Mouse (Mus musculus): ENCODE measurements around the gene Krt80.
"Not testable (repeated sequence)": the region's sequence is repeated elsewhere in the genome, so short reads cannot be mapped to it uniquely, and the experiment has no call there.

Gene Krt80

DNA sequence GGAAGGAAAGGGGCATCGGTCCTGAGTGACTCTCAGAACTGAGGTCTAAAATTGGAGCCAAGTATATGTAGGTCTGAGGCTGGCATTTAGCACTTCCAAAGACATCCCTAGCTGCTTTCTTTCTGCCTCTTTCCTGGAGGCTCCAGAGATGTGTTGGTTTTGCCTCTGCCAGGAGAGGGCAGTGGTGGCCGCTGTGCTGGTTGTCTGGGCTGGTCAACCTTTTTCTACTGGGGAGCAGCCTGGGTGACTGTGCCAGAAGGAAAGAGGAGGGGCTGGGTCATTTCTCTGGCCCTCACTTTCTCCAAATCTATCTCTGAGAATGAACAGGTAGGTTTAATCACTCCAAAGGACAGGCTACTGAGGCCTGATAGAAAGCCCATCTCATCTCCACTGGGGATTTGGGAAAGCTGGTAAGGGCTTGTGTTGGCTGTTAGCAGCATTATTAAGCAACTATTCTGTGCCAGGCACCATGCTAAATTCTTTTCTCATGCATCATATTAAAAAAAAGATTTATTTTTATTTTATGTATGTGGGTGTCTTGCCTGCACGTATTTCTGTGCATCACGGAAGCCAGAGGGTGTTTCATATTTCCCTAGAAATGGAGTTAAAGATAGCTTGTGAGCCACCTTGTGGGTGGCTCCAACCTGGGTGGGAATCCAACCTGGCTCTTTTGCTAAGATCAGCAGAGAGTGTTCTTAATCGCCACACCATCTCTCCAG lies 28.0 kb downstream of the Krt80 start:
- peak in 1 of 2 experiments; percentile 39 for DNase-seq (ENCODE audit: low spot score in 2 of 2)

- peak; percentile 74 to 91 for DNase-seq (ENCODE audit: low spot score in 2 of 2)
Measured at GRCm38 (mm10) chr15:101339537-101339936, 30.4 kb downstream of the Krt80 start.

- no peak for DNase-seq (ENCODE audit: low spot score in 2 of 2)
Measured at GRCm38 (mm10) chr15:101338359-101338758, 31.6 kb downstream of the Krt80 start.

DNA sequence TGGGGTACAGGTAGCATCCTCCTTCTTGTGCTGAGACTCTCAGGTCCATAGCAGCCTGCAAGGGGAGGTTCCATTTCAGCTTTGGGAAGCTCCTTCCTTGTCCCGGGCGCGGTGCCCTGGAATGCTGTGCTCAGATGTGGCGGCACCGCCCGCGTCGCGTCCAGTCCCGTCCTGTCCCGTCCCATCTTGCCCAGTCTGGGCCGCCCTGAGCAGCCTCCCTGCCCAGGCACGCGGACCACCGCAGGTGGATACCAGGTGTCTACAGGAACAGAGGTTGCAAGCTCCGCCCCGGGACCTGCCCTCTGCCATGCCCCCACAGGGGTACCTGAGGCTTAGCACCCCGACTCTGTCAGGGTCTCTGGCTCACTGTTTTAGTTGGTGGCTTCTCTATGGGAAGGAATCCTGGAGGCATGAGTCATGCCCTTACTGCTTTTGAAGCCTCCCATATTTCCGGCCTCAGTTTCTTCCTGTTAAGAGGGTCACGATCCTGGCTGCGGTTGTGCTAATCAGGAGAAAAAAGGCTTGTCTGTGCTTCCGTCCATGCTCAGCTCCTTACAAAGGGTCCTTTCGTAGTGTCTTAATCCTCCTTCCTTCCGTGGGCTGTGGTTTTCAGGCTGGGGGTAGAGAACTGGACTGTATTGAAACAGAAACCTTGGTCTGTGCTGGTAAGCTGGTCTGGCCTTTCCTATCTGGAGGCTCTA lies 33.3 kb downstream of the Krt80 start:
- DNase-seq (ENCODE audit: low spot score in 2 of 2) = no peak

- DNase-seq (ENCODE audit: low spot score in 2 of 2) = no peak
Measured at GRCm38 (mm10) chr15:101333648-101334047, 36.3 kb downstream of the Krt80 start.

GRCm38 (mm10) chr15:101333165-101333564 lies 36.8 kb downstream of the Krt80 start:
- no peak for DNase-seq (ENCODE audit: low spot score in 2 of 2)

DNA sequence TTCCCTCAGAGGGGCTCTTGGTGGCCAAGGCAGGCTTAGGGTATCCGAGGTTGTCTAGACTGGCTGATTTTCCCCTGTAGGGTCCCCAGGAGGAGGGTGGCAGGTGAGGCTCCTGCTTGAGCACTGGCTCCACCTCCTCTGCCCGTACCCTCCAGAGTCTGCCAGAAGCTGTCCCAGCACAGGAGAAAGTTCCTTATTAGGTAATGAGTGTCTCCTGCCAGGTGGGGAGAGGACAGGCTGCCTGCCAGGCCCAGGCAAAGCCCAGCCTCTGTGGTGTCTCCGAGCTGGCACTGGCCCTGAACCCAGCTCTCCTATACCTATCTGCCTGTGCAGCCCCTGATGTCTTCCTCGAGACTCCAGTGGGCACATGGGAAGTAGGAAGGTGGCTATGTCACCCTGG lies 37.6 kb downstream of the Krt80 start:
- no peak for DNase-seq (ENCODE audit: low spot score in 2 of 2)

DNA sequence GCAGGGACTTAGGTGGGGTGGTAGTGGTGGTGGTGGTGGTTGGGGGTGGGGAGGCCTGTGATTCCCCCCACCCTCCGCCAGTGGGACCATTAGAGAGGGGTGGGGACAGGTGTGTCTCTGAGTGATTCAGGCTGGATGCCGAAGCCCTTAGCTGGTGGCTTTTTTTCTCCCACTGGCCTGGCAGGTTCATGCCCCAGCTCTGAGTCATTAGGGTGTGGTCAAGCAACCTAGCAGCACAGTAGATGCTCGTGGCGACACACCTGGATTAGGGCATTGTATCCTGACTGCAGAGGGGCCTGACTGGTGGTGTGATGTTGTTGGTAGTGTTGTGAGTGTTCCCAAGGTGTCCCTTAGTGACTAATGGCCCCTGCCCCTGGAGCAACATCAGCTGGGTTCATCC lies 38.9 kb downstream of the Krt80 start:
- DNase-seq (ENCODE audit: low spot score in 2 of 2) = no peak

DNA sequence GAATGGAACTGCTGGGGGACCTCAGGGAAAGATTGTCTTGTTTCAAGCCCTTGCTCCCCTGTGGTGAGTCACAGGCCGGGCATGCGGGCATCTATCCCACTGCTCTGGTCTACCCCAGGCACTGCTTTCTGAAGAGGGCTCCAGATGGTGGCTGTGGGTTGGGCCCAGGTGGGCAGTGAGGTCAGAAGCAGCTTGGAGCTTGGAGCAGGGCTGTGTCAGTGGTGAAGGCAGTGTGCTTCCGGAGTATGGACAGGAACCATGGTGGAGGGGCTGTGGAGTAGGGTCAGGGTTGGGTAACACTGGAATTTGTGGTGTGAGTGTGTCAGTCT lies 40.4 kb downstream of the Krt80 start:
- no peak for DNase-seq (ENCODE audit: low spot score in 2 of 2)

- no peak for DNase-seq (ENCODE audit: low spot score in 2 of 2)
Measured at GRCm38 (mm10) chr15:101328876-101329563, 40.9 kb downstream of the Krt80 start.

DNA sequence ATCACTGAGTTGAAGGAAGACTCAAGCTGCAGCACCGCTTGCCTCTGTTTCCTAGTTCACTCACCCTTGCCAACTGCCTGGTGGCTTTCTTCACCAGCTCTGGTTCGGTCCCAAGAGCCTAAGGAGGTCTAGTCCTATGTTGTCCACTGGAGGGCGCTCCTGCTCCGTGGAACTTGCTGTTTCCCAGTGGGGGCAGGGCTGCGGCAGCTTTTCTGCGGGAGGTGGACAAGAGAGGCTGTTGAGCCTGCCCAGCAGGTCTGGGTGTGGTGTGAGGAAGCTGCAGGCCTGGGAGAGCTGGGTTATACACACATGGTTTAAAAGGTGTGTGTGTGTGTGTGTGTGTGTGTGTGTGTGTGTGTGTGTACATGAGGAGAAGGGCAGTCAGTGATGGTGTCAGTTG lies 42.7 kb downstream of the Krt80 start:
- peak; percentile 74 to 90 for DNase-seq (ENCODE audit: low spot score in 2 of 2)

DNA sequence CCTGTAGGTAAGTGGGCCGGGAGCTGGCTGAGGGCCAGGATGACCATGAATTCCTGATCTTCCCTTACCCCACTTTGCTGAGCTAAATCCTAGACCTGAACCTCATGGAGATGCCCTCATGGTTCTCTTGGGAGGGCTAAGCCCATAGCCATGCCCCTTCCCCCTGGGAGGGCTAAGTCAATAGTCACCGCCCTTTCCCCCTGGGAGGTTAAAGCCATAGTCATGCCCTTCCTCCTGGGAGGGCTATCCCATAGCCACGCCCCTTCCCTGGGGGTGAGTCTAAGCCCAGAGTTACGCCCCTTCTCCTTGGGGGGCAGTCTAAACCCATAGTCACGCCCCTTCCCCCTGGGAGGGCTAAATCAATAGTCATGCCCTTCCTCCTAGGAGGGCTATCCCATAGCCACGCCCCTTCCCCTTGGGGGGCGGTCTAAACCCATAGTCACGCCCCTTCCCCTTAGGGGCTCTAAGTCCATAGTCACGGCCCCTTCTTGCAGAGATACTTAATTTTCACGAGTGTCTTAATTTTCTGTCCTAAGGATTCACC lies 43.9 kb downstream of the Krt80 start:
- no peak for DNase-seq (ENCODE audit: low spot score in 2 of 2)

DNA sequence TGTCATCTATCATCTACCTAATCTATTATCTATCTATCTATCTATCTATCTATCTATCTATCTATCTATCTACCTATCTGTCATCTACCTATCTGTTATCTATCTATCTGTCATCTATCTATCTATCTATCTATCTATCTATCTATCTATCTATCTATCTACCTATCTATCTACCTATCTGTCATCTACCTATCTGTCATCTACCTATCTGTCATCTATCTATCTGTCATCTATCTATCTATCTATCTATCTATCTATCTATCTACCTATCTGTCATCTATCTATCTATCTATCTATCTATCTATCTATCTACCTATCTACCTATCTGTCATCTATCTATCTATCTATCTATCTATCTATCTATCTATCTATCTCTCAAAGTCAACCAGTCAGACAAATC lies 45.6 kb downstream of the Krt80 start:
- not testable (repeated sequence) for DNase-seq (ENCODE audit: low spot score in 2 of 2)

DNA sequence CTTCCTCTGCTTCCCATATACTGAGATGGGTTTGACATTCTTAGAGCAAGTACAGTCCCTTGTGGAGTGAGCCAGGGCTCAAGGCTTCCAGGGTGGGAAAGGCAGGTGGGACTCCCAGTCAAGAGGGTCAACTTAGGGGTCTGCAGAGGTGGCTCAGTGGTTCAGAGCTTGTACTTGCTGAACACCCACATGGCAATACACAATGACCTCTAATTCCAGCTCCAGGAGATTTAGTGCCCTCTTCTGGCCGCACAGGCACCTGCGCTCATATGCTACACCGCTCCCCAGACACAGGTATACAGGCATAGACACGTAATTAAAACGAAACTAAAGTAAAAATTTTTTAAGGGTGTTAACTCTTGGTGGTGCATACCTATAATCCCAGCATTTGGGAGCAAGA lies 46.5 kb downstream of the Krt80 start:
- no peak for DNase-seq (ENCODE audit: low spot score in 2 of 2)

DNA sequence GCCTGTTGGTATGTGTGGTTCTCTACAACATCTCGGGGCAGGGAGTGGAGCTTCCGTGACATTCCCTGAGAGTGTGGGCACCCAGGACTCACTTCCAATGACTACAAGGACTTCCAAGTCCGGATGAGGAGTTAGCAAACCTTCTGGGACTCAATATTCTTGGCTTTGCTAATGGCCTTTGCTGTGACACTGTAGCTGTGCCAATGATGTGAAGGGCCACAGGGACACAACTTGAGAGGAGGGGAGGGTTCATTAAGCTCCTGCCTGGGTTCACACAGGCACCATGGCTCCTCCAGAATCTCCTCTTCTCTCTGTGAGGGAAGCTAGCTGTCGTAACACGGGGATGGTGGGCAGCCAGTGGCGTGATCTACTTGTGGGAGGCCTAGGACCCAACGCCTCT lies 47.3 kb downstream of the Krt80 start:
- no peak for DNase-seq (ENCODE audit: low spot score in 2 of 2)

DNA sequence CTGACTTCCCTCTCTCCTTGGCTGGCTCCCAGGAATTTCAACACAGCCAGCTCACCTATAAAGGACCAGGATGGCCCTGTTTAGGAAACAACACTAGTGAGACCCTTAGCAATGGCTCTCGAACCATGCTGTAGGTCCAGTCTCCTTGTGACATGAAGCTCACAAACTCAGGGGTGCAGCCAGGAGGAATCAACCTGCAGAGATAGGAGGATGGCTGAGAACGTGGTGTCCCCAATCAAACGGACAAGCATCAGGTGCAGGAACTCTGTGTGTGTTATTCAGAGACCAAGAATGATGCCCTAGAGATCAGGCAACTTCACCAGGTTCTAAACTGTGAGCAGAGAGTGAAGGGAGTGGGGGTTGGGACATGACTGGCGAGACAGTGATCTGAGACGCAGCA lies 47.9 kb downstream of the Krt80 start:
- DNase-seq (ENCODE audit: low spot score in 2 of 2) = no peak

GRCm38 (mm10) chr15:101321126-101321525 lies 48.8 kb downstream of the Krt80 start:
- no peak for DNase-seq (ENCODE audit: low spot score in 2 of 2)

DNA sequence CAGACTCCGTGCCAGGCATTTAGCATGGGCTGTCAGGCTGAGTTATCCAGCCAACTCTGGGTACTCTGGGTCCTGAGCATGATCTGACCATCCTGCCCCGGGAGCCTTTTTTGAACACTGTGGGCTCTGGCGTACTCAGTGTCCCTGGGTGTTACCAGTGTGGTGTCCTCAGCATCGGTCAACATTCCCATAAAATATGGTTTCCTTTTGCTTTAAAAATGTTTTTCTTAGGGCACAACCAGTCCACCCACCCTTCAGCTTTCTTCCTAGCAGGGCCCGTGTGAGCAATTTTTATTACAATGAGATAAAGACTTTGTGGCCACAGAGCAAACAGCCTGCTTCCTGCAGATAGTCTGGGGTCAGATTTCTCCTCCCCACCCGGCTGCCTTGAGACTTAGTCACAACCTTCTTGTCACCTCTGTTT lies 49.3 kb downstream of the Krt80 start:
- no peak for DNase-seq (ENCODE audit: low spot score in 2 of 2)

- no peak for DNase-seq (ENCODE audit: low spot score in 2 of 2)
Measured at GRCm38 (mm10) chr15:101320010-101320617, 49.8 kb downstream of the Krt80 start.

DNA sequence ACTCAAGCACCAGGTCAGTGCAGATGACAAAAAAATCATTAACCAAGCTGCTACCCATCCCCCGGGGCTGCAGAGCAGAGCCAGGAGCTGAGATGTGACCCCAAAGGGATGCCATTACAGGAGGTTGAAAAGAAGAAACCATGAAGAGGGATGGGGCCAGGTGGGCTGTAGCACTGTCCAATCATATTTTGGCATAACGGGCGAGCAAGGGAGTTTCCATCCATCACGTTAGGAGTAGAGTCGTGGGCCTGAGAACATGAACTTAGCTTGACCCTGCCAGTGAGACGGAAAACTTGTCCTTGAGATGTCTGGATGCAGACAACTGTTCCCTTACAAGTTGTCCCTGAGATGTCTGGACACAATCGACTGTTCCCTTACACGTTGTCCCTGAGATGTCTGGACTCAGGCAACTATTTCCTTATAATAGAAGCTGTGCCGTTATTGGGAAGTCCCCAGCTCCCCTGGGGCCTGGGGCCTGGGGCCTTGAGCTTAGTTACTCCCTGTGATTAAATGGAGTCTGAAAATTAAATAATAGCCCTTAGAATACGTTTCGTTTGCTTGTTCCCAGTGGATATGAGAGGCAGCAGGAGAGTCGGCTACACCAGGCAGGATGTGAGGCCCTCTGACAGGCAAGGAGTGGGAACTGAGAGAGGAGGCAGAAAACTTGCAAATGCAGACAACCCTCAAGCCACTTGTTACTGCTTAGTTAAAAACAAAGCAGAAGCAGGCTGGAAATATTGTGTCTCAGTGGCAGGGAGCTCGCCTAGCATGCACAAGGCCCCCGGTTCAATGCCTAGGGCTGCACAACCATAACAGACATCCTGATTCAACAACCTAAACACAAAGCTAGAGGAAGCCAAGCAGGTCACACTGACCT lies 50.8 kb downstream of the Krt80 start:
- DNase-seq (ENCODE audit: low spot score in 2 of 2) = no peak

DNA sequence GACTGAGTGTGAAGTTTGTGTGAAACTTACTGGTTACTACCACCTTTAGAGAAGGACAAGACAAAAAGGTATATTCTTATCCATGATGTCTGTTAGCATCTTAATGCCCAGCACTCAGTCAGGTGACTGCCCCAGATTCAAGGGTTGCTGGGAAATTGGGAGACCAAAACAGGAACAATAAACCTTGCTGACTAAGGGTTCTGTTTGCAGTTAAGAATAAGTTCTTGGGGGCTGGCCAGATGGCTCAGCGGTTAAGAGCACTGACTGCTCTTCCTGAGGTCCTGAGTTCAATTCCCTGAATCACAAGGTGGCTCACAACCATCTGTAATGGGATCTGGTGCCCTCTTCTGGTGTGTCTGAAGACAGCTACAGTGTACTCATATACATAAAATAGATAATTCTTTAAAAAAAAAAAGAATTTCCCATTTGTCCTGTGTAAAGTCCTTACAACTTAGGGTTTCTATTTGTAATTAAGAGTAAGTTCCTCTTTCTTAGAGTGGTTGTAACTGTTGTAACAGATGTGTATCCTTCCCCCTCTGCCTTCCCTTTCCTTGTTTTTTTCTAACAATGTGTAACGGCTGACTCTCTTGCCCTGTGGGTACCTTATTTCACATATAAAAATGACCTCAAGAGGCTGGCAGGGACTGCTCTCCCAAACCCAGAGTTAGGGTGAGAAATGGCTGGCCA lies 52.0 kb downstream of the Krt80 start:
- peak in 1 of 2 experiments; percentile 12 for DNase-seq (ENCODE audit: low spot score in 2 of 2)
